Mouse (Mus musculus) embryo, embryonic 9.5 days (tissue): Measurements from ENCODE around the gene Eng.

Experiments used
- DNase-seq: peaks from one replicate; pipeline ENCODE4 v3.0.0-alpha.2; 2017; ENCODE audit errors: extremely low spot score

The Eng gene

GRCm38 (mm10) chr2:32621517-32621859 lies 24.9 kb upstream of the Eng start, which contains the start of gene Ak1:
Gene Ak1, plus strand, starts transcription at chr2:32621758.
- DNase-seq = no peak

GRCm38 (mm10) chr2:32624111-32624748 lies 22.2 kb upstream of the Eng start:
- DNase-seq = no peak

DNA sequence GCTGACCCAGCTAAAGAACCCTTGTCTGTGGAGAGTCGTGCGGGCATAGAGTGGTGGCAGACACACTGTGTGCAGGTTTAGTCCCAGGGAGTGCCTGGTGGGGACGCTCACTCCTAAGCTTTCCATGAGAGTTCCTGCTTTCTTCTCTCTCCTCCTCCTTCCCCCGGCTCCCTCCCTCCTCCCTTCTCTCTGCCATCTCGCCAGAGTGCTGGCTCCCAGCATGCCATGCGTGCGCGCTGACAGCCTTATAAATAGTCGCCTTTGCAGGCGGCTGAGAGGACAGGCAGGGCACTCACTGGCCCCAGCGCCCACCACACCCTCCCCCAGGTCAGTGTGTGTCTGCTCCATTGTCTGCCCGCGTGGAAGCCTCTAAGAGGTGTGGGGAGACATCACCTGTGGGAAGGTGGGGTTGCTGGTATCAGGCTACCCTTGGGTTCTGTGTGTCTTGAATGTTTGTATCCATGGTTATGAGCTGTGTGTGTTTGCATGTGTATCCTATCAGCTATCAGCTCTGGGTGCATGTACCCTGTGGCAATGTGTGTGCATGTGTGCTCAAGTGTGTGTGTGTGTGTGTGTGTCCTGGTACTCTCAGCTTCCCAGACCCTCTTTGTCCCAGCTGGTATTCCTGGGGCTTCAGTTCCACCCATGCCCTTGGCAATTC lies 21.1 kb upstream of the Eng start:
- DNase-seq = peak; percentile 80

GRCm38 (mm10) chr2:32625873-32626694 lies 20.3 kb upstream of the Eng start:
- no peak for DNase-seq

DNA sequence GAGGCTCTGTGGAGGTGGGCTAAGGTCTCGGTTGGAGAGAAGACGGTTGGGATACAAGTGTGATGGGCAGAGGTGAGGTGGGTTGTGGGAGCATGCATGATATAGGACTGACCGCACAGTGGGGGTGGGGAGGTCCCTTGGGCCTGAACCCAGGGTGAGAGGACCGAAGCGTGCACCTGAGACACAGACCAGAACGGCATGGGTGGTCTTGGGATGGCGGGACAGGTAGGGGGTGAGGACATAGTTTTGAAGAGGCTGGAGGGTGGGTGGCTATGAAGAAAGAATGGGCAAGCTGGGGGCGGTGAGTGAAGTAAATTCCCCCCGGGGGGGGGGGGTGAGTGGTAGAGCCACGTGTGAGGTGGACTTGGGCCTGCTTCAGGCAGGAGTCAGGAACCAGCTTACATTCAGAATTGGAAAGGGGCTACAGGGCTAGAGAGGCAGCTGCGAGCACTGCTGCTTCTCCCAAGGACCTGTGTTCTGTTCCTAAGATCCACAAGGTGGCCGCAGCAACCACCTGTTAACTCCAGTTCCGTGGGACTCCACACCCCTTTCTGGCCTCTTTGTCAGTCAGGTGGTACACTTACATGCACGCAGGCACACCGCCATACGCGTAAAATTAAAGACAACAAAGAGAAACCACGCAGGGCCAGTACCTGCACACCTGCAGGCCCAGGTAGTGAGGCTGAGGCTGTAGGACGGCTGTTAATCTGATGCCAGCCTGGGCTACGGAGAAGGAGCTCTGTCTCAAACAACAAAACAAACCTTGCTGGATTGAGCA lies 18.9 kb upstream of the Eng start:
- DNase-seq = no peak

- DNase-seq = no peak
These were observed 18.3 kb upstream of the Eng start for GRCm38 (mm10) chr2:32628044-32628550.

DNA sequence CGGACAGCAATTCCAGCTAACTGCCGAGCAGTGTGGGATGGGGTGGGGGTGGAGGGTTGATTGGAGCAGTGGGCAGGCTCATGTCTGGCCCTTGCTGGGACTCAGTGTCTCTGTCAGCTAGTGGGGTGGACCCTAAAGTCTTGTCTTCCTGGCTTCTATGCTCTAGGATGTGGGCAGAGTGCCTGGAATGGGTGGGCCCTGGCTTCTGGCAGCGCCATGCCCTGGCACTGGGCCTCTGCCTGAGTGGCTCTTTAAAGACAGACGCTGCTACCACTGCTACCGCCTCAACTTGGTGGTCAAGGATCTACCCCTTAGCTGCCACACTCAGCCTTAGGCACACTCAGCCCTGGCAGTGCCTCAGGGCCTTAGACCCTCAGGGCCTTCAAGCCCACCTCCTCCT lies 17.7 kb upstream of the Eng start:
- DNase-seq = no peak

DNA sequence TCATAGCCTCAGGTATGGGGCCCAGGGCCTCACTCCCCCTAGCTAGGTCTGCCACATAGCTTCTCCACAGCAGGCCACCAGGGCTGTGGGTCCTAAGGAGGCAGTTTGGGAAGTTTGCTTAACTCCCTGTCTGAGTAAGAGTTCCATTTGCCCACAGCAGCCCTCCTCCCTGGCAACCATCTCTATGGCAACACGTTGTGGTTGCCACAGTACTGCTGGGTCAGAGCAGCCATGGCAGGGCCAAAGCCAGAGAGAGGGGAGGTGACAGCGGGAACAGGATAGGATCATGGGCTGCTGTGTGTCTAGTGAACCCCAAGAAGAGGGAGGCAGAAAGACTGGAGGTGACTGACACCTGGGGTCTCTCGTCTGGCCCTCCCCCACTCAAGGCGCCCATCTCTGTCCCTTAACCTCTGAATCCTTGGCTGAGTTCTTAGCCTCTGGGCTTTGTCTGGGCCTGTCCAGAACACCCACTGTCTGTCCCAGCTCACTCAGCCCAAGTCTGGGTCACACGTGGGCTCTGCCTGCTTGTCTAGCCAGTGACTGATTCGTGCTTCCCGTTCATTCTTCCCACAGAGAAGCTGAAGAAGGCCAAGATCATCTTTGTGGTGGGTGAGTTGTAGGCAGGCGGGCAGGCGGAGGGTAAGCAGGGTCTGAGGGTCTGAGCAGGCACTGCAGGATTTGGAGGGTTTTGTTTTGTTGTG lies 17.0 kb upstream of the Eng start:
- peak; percentile 82 for DNase-seq

DNA sequence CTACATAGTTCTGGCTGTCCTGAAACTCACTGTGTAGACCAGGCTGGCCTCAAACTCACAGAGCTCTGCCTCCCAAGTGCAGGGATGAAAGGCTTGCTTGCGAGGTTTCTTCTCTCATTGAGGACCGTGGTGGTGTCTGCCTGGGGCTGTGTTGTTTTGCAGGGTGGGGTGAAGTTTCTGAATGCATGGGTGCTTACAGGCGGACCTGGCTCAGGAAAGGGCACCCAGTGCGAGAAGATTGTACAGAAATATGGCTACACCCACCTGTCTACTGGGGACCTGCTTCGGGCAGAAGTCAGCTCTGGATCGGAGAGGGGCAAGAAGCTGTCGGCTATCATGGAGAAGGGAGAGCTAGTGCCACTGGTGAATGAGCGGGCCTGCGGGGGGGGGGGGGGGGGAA lies 16.4 kb upstream of the Eng start:
- no peak for DNase-seq

- no peak for DNase-seq
These were observed 15.3 kb upstream of the Eng start for GRCm38 (mm10) chr2:32631046-32631445.

- DNase-seq = peak; percentile 86
These were observed 14.5 kb upstream of the Eng start for GRCm38 (mm10) chr2:32631737-32632394.

- no peak for DNase-seq
These were observed 12.7 kb upstream of the Eng start for GRCm38 (mm10) chr2:32633660-32634059.

DNA sequence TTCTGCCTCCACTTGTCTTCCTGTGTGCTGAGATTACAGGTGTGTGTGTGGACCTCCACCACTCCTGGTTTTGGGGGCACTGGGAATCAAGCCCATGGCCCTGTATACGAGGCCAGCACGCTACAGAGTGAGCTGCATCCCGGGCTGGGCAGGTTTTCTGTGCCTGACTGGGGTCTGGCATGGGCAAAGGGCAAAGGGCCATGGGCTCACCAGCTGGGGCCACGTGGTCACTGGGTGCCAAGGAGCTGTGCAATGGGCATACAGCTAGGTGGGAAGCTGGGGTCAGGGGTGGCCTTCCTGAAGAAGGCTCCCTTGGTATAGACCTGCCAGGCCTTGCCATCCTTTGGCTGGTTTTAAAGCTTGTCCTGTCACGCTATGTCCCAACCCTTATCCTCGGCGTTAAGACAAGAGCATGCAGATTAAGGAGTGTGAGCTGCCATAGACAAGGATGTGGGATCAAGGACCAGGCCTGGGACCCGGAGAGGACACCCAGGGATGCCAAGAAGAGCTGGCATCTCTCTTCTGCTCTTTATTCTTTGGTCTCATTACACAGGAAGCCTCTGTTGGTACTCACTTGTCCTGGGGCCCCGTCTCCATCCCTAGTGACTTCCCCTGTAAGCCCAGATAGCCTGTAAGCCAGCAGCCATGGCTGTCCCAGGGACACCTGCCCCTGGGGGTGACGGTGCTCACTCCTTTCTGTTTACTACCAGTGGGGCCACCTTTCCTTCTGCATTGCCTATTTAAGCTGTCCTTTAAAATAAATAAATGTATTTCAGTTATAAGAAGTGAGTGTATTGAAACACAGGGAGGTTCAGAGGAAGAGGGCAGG lies 11.9 kb upstream of the Eng start:
- DNase-seq = no peak

- no peak for DNase-seq
These were observed 9.8 kb upstream of the Eng start for GRCm38 (mm10) chr2:32636617-32637016.

GRCm38 (mm10) chr2:32637778-32638281 lies 8.6 kb upstream of the Eng start:
- DNase-seq = no peak

DNA sequence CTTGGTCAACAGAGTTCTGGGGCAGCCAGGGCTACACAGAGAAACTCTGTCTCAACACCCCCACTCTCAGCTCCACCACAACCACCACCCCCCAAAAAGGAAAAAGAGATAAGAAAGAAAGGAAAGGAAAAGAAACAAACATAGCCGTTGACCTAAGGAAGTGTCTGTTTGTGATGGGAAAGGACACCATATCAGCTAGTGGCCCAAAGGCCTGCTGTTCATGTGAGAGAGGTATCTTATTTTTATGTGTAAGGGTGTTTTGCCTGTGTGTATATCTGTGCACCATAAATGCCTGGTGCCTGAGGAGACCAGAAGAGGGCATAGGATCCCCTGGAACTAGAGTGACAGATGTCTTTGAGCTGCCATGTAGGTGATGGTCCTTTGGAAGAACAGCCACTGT lies 6.8 kb upstream of the Eng start:
- no peak for DNase-seq

DNA sequence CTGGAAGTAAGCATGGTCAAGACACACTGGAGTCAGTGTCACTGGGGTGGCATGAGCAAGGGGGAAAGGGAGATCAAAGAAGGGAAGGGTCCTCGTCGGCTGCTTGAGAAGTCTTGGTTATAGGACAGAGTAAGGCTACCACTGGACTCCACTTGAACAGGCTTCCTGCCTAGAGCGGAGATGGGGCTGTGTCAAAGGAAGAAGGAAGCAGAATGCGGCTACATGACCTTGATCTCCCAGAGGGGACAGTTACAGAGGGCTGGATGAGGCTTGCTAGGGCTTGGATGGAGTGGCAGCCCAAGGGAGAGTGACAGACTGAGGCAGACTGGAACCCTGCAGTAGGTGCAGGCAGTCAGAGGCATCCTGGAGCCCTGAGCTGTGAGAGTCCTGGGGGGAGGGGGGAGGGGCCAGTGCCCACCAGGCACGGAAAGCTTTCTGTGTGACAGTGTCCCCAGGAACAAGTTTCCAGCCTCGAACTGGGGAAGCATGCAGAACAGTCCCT lies 5.8 kb upstream of the Eng start:
- DNase-seq = no peak

GRCm38 (mm10) chr2:32641810-32642209 lies 4.6 kb upstream of the Eng start:
- no peak for DNase-seq

DNA sequence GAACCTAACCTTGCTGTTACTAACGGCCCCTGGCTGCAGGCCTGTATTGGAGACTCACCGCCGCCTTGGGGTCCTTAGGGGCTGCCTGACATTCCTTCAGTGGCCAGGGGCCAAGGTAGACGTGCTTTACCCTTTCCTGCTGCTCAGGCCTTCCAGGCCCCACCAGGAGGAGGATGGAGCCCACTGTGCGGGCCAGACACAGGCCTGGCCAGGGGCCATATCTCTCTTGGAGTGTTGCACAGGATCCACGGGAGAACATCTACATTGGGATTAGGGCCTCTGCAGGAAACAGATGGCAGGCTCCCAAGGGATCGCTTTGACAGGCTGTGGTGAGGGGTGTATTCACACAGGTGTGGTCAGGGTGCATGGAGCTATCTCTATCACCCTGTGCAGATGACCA lies 3.6 kb upstream of the Eng start:
- no peak for DNase-seq

DNA sequence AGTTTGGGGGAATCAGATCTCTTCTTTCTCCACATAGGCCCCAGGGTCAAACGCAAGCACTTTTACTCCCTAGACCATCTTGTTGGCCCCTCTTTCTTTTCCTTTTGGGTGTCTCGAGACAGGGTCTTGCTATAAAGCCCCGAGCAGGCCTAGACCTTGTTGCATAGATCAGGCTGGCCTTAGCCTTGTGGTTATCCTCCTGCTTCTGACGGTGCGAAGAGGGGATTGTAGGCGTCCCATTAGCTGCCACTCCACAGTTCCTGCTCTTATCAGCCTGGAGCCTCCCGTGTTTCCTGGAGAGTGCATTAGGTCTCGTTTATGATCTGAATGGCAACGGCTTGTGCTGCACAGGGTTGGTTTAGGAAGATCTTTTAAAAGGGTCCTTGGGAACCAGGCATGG lies 2.3 kb upstream of the Eng start:
- no peak for DNase-seq
